Mouse (Mus musculus): ENCODE data around the gene Ubtd1. TPM values are rescaled to one million over a fixed set of nuclear protein-coding genes. Genes with fewer than 3 reads are reported as not detected.

The Ubtd1 gene
- total RNA-seq, 1 experiment from 2014 or later = 10.0 TPM

Other genes with a start within 250 kb of the Ubtd1 start
- not detected in 3 replicates for gene Slit1, start 238.1 kb upstream of the Ubtd1 start, total RNA-seq (2017)
- gene Arhgap19, start 179.7 kb upstream of the Ubtd1 start, total RNA-seq (2017) = 1.1 to 2.3 TPM (median 1.9 TPM) in 3 replicates
- gene Frat1, start 151.8 kb upstream of the Ubtd1 start, total RNA-seq (2017) = 21.9 to 24.9 TPM (median 22.4 TPM) in 3 replicates
- gene Frat2, start 133.6 kb upstream of the Ubtd1 start, total RNA-seq (2017) = 14.4 to 39.3 TPM (median 21.5 TPM) in 3 replicates
- 5.1 to 7.7 TPM (median 7.6 TPM) in 3 replicates for gene Rrp12, start 85.6 kb upstream of the Ubtd1 start, total RNA-seq (2017)
- 117 to 136 TPM (median 120 TPM) in 3 replicates for gene Pgam1, start 69.8 kb upstream of the Ubtd1 start, total RNA-seq (2017)
- gene Exosc1, start 48.3 kb upstream of the Ubtd1 start, total RNA-seq (2017) = 28.8 to 32.4 TPM (median 31.4 TPM) in 3 replicates
- gene Zdhhc16, start 48.3 kb upstream of the Ubtd1 start, total RNA-seq (2017) = 15.5 to 26.4 TPM (median 23.1 TPM) in 3 replicates
- gene Mms19, start 606 bp upstream of the Ubtd1 start, total RNA-seq (2017) = 18.6 to 55.2 TPM (median 41.6 TPM) in 3 replicates
- not detected in 3 replicates for gene Ankrd2, start 54.2 kb downstream of the Ubtd1 start, total RNA-seq (2017)
- not detected in 3 replicates for gene Hoga1, start 63.8 kb downstream of the Ubtd1 start, total RNA-seq (2017)
- 0.43 to 0.67 TPM in 2 of 3 replicates, not detected in the other for gene 4933411K16Rik, start 70.5 kb downstream of the Ubtd1 start, total RNA-seq (2017)
- not detected in 3 replicates for gene Morn4, start 104.6 kb downstream of the Ubtd1 start, total RNA-seq (2017)
- 12.4 to 19.9 TPM (median 16.8 TPM) in 3 replicates for gene Pi4k2a, start 108.7 kb downstream of the Ubtd1 start, total RNA-seq (2017)
- gene Avpi1, start 147.3 kb downstream of the Ubtd1 start, total RNA-seq (2017) = 3.7 to 6.4 TPM (median 4.2 TPM) in 3 replicates
- 4.6 to 15.8 TPM (median 7.2 TPM) in 3 replicates for gene Marveld1, start 165.6 kb downstream of the Ubtd1 start, total RNA-seq (2017)
- gene Zfyve27, start 182.2 kb downstream of the Ubtd1 start, total RNA-seq (2017) = 43.3 to 59.7 TPM (median 44.3 TPM) in 3 replicates
- gene Sfrp5, start 220.5 kb downstream of the Ubtd1 start, total RNA-seq (2017) = not detected in 3 replicates

All from monocyte, adult 5-6 weeks (primary cell).